Mouse (Mus musculus) lung, embryonic 14.5 days (tissue): ENCODE data around the gene Bad. TPM values are rescaled to one million over a fixed set of nuclear protein-coding genes. Genes with fewer than 3 reads are reported as not detected.
A peak's percentile ranks its signal among the peaks of the same experiment; 100 is the strongest.
"Not testable (repeated sequence)": the region's sequence is repeated elsewhere in the genome, so short reads cannot be mapped to it uniquely, and the experiment has no call there.

Experiments used
- ATAC-seq: fragments of 200-750 bp; cut with Nextera tagmentation; 2 replicates; pipeline ENCODE4 v1.8.0; 2017; ENCODE audit warnings: mild to moderate bottlenecking, moderate TSS enrichment, moderate library complexity; ENCODE audit not compliant: insufficient read depth
- DNase-seq: peaks from one replicate; pipeline ENCODE4 v3.0.0-alpha.2; 2015
- H3K27ac ChIP-seq: fragments of 300-500 bp; sonication (generic); 2 replicates; pipeline ENCODE4 v1.5.1; 2014; ENCODE audit warnings: low read depth, mild to moderate bottlenecking, moderate library complexity
- H3K27me3 ChIP-seq: fragments of 300-500 bp; sonication (generic); 2 replicates; pipeline ENCODE4 v1.6.1; 2014; ENCODE audit warnings: low read length, control low read depth; ENCODE audit not compliant: insufficient read depth
- H3K36me3 ChIP-seq: fragments of 300-500 bp; sonication (generic); 2 replicates; pipeline ENCODE4 v1.6.1; 2014; ENCODE audit warnings: control low read depth; ENCODE audit not compliant: insufficient read depth
- H3K4me1 ChIP-seq: fragments of 300-500 bp; sonication (generic); 2 replicates; pipeline ENCODE4 v1.6.1; 2014; ENCODE audit warnings: antibody characterized with exemption, control low read depth; ENCODE audit not compliant: insufficient read depth
- H3K4me2 ChIP-seq: fragments of 300-500 bp; sonication (generic); 2 replicates; pipeline ENCODE4 v1.6.1; 2014; ENCODE audit warnings: mild to moderate bottlenecking
- H3K4me3 ChIP-seq: fragments of 300-500 bp; sonication (generic); 2 replicates; pipeline ENCODE4 v1.5.1; 2014; ENCODE audit warnings: low read depth, low read length
- H3K9ac ChIP-seq: fragments of 300-500 bp; sonication (generic); 2 replicates; pipeline ENCODE4 v1.6.1; 2014
- H3K9me3 ChIP-seq: fragments of 300-500 bp; sonication (generic); 2 replicates; pipeline ENCODE4 v1.6.1; 2016; ENCODE audit warnings: low read depth, low read length, control low read depth
- CTCF ChIP-seq: IDR thresholded peaks from 2 replicates; pipeline ENCODE4 v1.5.1; 2016; ENCODE audit warnings: antibody characterized with exemption, low read depth
- WGBS: fragments of 180-500 bp; shearing (Covaris S2); extraction: QIAGEN DNeasy Blood & Tissue Kit; methylation state at CpG from one replicate; pipeline ENCODE4 v1.1.7; 2014; 5-methylcytosine and 5-hydroxymethylcytosine counted together
- polyA plus RNA-seq: library from polyadenylated mRNA; unstranded; fragments of >200 nt; fragmentation: Nextera tagmentation; extraction: Ambion mirVana; gene quantifications from 2 replicates; pipeline ENCODE4 v1.2.1, GENCODE M21; 2014

The Bad gene
- polyA plus RNA-seq, 1 experiment from 2014 or later, result 61.0 TPM

DNA sequence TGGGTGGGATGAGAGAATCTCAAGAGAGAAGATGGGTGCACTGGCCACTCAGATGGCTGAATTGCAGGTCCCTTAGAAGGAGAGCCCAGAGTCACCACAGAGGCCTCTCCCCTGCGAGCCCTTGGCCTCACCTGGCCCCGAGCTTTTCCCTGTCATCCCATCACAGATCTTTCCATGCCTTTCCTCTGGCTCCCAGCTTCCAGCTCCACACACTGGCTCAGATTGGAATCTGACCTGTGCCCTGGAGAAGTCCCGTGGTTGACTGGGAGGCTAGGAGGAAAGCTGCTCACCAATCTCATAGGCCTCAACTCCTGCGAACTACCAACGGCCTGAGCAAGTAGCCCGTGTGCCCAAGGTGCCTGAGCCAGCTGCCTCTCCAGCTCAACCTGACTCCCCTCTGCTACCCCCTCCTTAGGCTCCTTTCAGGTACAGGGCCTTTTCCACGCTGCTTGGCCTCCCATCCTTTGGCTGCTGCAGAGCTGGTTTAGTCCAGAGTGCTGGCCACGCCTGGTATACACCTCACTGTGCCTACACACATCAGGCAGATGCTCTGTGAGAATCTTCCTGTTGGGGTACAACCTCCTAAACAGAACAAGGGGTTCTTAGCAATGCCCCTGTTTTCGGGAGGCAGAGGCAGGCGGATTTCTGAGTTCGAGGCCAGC, 36.0 kb upstream of the Bad start:
- no peak for TF ChIP-seq CTCF
- H3K27me3 ChIP-seq, result no peaks in the 10 kb centered on the region
- no peak overlapping the region for H3K9ac ChIP-seq
- H3K4me1 ChIP-seq, result no peaks in the 10 kb centered on the region
- no peak overlapping the region for H3K4me3 ChIP-seq
- WGBS, result 86% methylated on average over 11 of the region's 11 CpGs
- H3K9me3 ChIP-seq, result no peaks in the 10 kb centered on the region
- DNase-seq, result no peak
- H3K36me3 ChIP-seq, result peaks cover 24% of the 10 kb centered on the region
- no peak overlapping the region for H3K4me2 ChIP-seq
- no peak for ATAC-seq
- no peak overlapping the region for H3K27ac ChIP-seq

DNA sequence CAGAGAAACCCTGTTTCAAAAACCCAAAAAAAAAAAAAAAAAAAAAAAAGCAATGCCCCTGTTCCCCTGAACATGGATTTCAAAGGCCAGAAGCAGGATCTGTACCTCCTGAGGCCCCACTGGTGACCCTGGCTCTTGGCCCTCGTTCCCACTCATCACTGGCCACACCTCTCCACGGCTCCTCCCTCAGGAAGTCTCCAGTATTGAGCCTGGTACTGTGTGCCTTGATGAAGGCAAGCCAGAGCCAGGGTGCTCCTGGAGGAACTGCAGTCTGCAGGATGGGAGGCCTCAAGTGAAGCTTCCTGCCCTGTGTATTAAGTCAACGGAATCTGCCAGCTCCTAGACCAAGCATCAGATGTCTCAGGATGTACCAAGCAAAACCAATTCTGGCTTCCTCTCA, 35.5 kb upstream of the Bad start:
- Histone ChIP-seq H3K36me3 (peaks cover 24% of the 10 kb centered on the region), H3K9me3 (no peaks in the 10 kb centered on the region), H3K27me3 (no peaks in the 10 kb centered on the region), H3K4me1 (no peaks in the 10 kb centered on the region), H3K9ac (no peak overlapping the region), H3K27ac (no peak overlapping the region), H3K4me2 (no peak overlapping the region), H3K4me3 (no peak overlapping the region)
- 71% methylated on average over 3 of the region's 3 CpGs for WGBS
- no peak for ATAC-seq
- DNase-seq, result no peak
- no peak for TF ChIP-seq CTCF

DNA sequence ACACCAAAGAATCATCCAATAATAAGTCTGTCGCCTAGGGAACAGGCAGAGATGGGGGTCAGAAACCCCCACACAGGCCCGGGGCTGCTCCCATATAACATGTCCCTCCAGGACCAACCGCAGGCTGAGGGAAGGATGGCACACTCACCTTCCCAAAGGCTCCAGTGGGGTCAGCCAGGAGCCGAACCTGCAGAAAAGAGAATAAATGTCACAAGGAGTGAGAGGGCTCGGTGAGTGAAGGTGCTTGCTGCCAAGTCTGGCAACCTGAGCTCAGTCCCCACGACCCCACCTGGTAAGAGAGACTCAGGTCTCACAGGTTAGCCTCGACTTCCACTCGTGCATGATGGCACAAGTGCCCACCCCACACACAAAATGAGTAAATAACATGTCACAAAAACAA, 34.6 kb upstream of the Bad start:
- ATAC-seq (no peak), DNase-seq (no peak)
- H3K4me3 ChIP-seq, result no peak overlapping the region
- TF ChIP-seq CTCF, result no peak
- H3K27me3 ChIP-seq, result no peaks in the 10 kb centered on the region
- no peak overlapping the region for H3K4me2 ChIP-seq
- 88% methylated on average over 8 of the region's 8 CpGs for WGBS
- H3K27ac ChIP-seq, result no peak overlapping the region
- H3K36me3 ChIP-seq, result peaks cover 33% of the 10 kb centered on the region
- H3K9me3 ChIP-seq, result no peaks in the 10 kb centered on the region
- H3K4me1 ChIP-seq, result no peaks in the 10 kb centered on the region
- no peak overlapping the region for H3K9ac ChIP-seq

DNA sequence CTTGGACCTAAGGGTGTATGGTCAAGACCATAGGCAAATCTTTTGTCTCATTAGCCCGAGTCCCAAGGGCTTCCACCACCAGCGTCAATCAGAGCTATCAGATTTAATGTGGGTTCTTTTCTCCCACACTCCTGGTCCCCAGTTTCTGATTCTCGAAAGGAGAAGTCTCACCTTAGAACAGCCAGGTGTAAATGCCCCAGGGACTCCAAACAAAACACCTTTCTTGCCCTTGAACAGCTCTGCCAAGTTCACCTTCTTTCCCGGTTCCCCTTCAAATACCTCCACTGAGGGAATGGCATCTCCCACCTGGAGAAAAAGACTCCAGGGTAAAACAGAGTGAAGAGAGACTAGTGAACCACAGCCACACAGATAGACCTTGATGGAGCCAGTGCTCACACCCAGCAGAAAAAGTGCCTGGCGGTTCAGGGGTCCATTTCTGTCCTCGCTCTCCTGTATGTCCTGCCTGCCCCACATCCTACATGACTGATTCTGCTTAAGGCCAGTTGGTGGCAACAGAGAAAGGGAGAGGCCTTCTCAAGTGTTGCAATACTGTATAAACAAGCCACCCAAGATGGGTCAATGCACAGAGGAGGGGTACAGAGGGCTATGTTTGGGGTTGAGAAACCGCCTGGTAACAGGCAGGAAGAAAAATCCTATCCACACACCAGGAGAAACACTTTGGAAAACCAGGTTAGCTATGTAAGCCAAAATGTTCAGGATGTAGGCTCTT, 33.7 kb upstream of the Bad start:
- peaks cover 42% of the 10 kb centered on the region for H3K36me3 ChIP-seq
- WGBS, result 81% methylated on average over 7 of the region's 7 CpGs
- DNase-seq, result peak; percentile 27

DNA sequence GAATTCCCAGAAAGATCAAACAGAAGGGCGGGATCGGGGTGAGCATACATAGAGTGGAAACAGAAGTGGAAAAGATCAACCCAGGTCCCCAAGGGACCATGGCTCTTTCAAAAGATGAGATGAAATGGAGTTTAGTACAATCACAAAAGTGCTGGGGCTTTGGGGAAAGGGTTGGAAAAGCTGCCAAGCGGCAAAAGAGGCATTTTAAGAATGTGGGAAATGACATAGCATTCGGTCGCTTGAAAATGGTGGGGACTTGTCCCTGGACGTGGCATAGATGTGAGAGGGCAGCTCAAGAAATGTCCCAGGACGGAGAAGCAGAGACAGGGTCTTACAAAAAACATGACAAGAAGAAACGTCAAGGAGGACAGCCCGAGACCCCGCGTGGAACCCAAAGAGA, 32.6 kb upstream of the Bad start:
- Histone ChIP-seq H3K4me2 (peak overlapping the region; percentile 86), H3K4me1 (no peaks in the 10 kb centered on the region), H3K27me3 (no peaks in the 10 kb centered on the region), H3K4me3 (peak overlapping the region; percentile 70), H3K36me3 (peaks cover 51% of the 10 kb centered on the region), H3K27ac (peak overlapping the region; percentile 99), H3K9me3 (no peaks in the 10 kb centered on the region), H3K9ac (peak overlapping the region; percentile 65)
- DNase-seq, result peak; percentile 54
- ATAC-seq, result no peak
- WGBS, result 4% methylated on average over 11 of the region's 11 CpGs
- TF ChIP-seq CTCF, result no peak

More for the DNA sequence above, 33.7 kb upstream of the Bad start:
- Histone ChIP-seq H3K4me2 (peak overlapping the region; percentile 86), H3K9ac (0 out of 2 replicates have a peak overlapping the region, but pooled peaks have one; percentile 2), H3K4me1 (no peaks in the 10 kb centered on the region), H3K27ac (no peak overlapping the region), H3K4me3 (peak overlapping the region; percentile 70), H3K27me3 (no peaks in the 10 kb centered on the region), H3K9me3 (no peaks in the 10 kb centered on the region)
- no peak for ATAC-seq
- TF ChIP-seq CTCF, result no peak

DNA sequence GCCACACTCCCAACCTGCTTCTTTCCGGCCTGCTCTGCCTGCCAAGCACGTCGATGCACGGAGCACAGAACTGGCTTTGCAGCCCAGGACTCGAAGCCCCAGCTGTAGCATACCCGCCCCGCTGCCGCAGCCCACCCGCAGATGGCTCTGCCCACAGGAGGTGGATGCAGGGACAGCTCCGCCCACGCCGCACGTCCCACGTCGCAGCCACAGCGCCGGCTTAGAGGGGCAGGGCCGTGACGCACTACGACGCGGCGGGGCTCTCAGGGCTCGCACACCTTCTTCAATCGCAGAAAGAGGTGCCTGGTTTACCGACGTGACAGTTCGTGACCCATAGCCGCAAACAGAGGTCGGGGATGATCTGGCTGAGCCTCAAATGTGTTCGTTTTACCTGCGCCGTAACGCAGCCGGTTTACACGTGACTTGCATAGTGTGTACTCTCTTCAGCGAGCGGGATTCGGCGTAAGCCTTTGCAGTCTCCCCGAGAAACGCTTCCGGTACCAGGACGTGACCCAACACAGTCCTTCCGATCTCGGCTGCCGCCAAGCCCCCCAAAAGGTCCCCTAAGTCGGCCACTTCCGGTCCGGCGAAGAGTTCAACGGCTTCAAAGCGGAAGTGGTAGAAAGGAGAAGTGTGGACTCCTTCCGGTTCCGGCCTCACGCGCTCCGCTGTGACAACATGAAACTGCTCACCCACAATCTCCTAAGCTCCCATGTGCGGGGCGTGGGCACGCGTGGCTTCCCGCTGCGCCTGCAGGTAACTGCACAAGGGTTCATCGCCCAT, 32.0 kb upstream of the Bad start, which contains the start of the genes Trmt112 and Prdx5:
TSS of gene Trmt112 (plus strand) at position 192 of the 783 bp plus-strand sequence.
TSS of gene Prdx5 (minus strand) at position 600 of the 783 bp plus-strand sequence.
- Histone ChIP-seq H3K27ac (peak within 1 kb of the TSS; percentile 99), H3K36me3 (peaks cover 51% of the 10 kb centered on the region), H3K9ac (peak within 1 kb of the TSS; percentile 65), H3K4me1 (no peaks in the 10 kb centered on the region), H3K9me3 (no peaks in the 10 kb centered on the region), H3K27me3 (no peaks in the 10 kb centered on the region), H3K4me2 (peak within 1 kb of the TSS; percentile 86), H3K4me3 (peak within 1 kb of the TSS; percentile 70)
- TF ChIP-seq CTCF, result 0 out of 2 replicates have a peak, but pooled peaks have one; percentile 11
- DNase-seq (peak; percentile 97), ATAC-seq (peak; percentile 93)
- under 1% methylated on average over 65 of the region's 65 CpGs for WGBS

DNA sequence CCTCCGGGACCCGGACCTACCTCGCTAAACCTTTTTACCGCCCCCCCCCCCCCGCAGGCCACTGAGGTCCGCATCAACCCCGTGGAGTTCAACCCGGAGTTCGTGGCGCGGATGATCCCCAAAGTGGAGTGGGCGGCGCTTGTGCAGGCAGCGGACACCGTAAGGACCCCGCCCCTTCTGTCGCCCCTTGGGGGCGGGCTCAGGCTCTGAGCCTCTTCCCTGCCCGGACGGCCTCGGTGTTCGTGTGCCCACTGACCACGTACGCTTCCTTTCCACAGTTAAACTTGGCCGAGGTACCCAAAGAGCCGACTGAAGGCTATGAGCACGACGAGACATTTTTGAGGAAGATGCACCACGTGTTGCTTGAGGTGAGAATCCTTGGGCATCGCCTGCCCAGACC, 31.4 kb upstream of the Bad start:
- Histone ChIP-seq H3K27ac (peak overlapping the region; percentile 99), H3K36me3 (peaks cover 47% of the 10 kb centered on the region), H3K4me3 (peak overlapping the region; percentile 70), H3K4me2 (peak overlapping the region; percentile 86), H3K9ac (peak overlapping the region; percentile 65)
- DNase-seq (peak; percentile 83), ATAC-seq (peak; percentile 40)
- H3K9me3 ChIP-seq, H3K27me3 ChIP-seq, H3K4me1 ChIP-seq: not testable (repeated sequence)
- WGBS, result under 1% methylated on average over 30 of the region's 30 CpGs
